Mouse (Mus musculus) thymus, adult 2 months (tissue): ENCODE data around the gene Cux2. TPM values are rescaled to one million over a fixed set of nuclear protein-coding genes. Genes with fewer than 3 reads are reported as not detected.

Source experiments
- DNase-seq: peaks from one replicate; pipeline ENCODE4 v3.0.0; 2021
- H3K27ac ChIP-seq: fragments of 200-500 bp; 2 replicates; pipeline ENCODE4 v1.5.1; 2012; ENCODE audit warnings: low read length, control low read depth; ENCODE audit not compliant: control insufficient read depth, insufficient read depth
- H3K27me3 ChIP-seq: fragments of 200-500 bp; 2 replicates; pipeline ENCODE4 v1.6.1; 2012; ENCODE audit warnings: mild to moderate bottlenecking, low read length, moderate library complexity, mixed read lengths; ENCODE audit not compliant: control insufficient read depth, insufficient read depth
- H3K36me3 ChIP-seq: fragments of 200-500 bp; 2 replicates; pipeline ENCODE4 v1.6.1; 2012; ENCODE audit warnings: mild to moderate bottlenecking, low read length, moderate library complexity; ENCODE audit not compliant: control insufficient read depth, insufficient read depth
- H3K4me1 ChIP-seq: fragments of 200-500 bp; replicated peaks from 2 replicates; pipeline ENCODE4 v1.6.1; 2012; ENCODE audit warnings: low read length; ENCODE audit not compliant: control insufficient read depth, insufficient read depth
- H3K4me3 ChIP-seq: fragments of 200-500 bp; 2 replicates; pipeline ENCODE4 v1.5.1; 2012; ENCODE audit warnings: mild to moderate bottlenecking, low read length, control low read depth, moderate library complexity; ENCODE audit not compliant: control insufficient read depth, insufficient read depth
- CTCF ChIP-seq: fragments of 200-500 bp; IDR thresholded peaks from 2 replicates; pipeline ENCODE4 v1.5.1; 2012; ENCODE audit warnings: mild to moderate bottlenecking, control low read depth, low read length, moderate library complexity, borderline replicate concordance; ENCODE audit not compliant: control insufficient read depth, poor library complexity, insufficient read depth; ENCODE audit errors: extremely low read depth
- POLR2A ChIP-seq: fragments of 200-500 bp; IDR thresholded peaks from 2 replicates; pipeline ENCODE4 v1.6.1; 2012; ENCODE audit warnings: mild to moderate bottlenecking, low read length, control low read depth, moderate library complexity; ENCODE audit not compliant: control insufficient read depth, poor library complexity, insufficient read depth; ENCODE audit errors: extremely low read depth
- WGBS: fragments of 180-500 bp; shearing (Covaris S2); methylation state at CpG from one replicate; pipeline ENCODE4 v1.1.7; 2018; 5-methylcytosine and 5-hydroxymethylcytosine counted together
- polyA plus RNA-seq: library from polyadenylated mRNA; depleted of rRNA; stranded (reverse); fragments of >200 nt; gene quantifications from 2 replicates; pipeline ENCODE4 v1.2.3, GENCODE M21; 2012

Cux2 gene
- polyA plus RNA-seq, 1 experiment: 0.75 TPM

DNA sequence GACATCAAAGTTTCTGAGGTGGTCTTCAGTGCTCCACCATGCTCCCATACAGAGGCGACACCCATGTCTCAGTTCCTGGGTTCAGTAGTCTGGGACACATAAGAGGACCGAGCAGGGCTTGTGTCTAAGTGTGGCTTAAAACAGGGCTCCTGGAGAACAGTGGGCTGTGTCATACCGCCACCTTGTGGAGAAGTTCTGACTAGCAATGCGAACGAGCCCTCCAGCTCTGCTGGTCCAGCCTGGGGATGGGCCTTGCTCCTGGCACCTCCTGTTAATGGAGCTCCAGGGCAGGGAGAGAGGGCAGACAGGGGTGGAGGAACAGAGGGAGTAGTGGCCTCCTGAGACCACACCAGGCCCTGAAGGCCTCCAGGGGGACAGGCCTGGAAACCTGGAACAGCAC is 39.0 kb upstream of the Cux2 start:
- TF ChIP-seq POLR2A: no peak
- peak; percentile 88 for TF ChIP-seq CTCF
- Histone ChIP-seq H3K4me3 (no peak overlapping the region), H3K27me3 (no peaks in the 10 kb centered on the region), H3K36me3 (no peaks in the 10 kb centered on the region), H3K27ac (no peak overlapping the region), H3K4me1 (no peaks in the 10 kb centered on the region)
- peak; percentile 76 for DNase-seq
- 3% methylated on average over 5 of the region's 5 CpGs for WGBS

DNA sequence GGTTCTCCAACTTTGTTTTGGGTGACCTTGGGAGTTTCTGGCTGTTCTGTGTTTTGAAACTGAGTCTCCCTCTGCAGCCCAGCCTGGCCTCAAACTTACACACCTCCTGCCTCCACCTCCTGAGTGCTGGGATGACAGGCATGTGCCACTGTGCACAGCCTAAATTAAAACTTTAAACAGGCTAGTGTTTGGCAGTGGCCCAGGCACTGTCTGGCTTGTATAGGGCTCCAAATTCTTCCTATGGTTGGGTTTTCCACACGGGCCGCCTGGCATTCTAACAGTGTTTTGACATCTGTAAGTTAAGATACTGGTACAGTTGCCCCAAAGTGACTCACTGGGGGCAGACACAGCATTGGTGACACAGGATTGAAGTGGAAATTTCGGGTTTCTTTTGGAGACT is 36.2 kb upstream of the Cux2 start:
- H3K27me3 ChIP-seq: no peaks in the 10 kb centered on the region
- WGBS: 84% methylated on average over 3 of the region's 3 CpGs
- H3K36me3 ChIP-seq: no peaks in the 10 kb centered on the region
- TF ChIP-seq CTCF (no peak), POLR2A (no peak)
- no peak overlapping the region for H3K4me3 ChIP-seq
- no peak overlapping the region for H3K27ac ChIP-seq
- no peak for DNase-seq
- H3K4me1 ChIP-seq: no peaks in the 10 kb centered on the region

DNA sequence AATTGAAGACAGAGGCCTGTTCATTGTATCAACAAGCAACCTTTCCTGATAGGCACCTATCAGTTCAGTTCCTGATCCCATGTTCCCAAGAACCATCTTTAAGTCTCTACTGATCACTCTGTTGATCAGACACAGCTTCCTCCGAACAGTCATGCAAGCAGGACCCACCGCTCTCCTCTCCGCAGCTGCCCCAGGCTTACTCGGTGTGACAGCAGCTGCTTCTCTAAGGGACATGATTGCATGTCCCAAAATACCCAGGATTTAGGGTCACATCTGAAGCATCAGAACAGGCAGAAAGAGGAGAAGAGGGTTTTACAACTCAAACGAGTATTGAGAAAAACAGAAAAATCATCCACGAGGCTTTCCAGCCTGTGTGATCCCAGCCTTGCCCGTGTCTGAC is 35.4 kb upstream of the Cux2 start:
- Histone ChIP-seq H3K4me3 (no peak overlapping the region), H3K27ac (no peak overlapping the region), H3K4me1 (no peaks in the 10 kb centered on the region), H3K36me3 (no peaks in the 10 kb centered on the region), H3K27me3 (no peaks in the 10 kb centered on the region)
- DNase-seq: no peak
- TF ChIP-seq CTCF (no peak), POLR2A (no peak)
- WGBS: 72% methylated on average over 7 of the region's 7 CpGs

DNA sequence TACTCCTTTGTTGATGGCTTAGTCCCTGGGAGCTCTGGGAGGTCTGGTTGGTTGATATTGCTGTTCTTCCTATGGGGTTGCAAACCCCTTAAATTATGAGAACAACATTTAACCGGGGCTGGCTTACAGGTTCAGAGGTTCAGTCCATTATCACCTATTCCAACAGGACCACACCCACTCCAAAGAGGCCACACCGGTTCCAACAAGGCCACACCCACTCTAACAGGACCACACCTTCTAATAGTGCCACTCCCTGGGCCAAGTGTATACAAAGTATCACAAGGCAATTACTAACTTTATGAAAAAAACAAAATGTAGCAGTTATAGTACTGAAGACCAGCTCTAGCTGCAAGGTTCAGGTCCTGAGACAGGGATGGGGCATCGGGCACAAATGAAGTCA is 34.6 kb upstream of the Cux2 start:
- Histone ChIP-seq H3K4me3 (no peak overlapping the region), H3K4me1 (no peaks in the 10 kb centered on the region), H3K27ac (no peak overlapping the region), H3K36me3 (no peaks in the 10 kb centered on the region), H3K27me3 (no peaks in the 10 kb centered on the region)
- no peak for DNase-seq
- WGBS: 81% methylated on average over 3 of the region's 3 CpGs
- no peak for TF ChIP-seq POLR2A
- no peak for TF ChIP-seq CTCF

DNA sequence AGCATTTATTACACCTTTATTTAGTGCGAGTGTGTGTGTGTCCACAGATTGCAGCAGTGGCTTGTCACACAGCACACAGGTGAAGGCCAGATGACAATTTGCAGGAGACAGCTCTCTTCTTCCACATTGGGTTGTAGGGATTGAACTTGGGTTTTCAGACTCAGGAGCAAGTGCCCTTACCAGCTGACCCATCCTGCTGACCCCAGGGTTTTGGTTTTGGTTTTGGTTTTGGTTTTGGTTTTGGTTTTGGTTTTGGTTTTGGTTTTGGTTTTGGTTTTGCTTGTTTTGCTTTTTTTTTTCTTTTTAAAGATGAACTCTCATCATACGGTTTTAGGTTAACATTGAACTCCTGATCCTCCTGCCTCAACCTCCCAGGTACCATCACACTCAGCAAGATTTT is 33.4 kb upstream of the Cux2 start:
- 66% methylated on average over 2 of the region's 2 CpGs for WGBS
- no peaks in the 10 kb centered on the region for H3K27me3 ChIP-seq
- no peak overlapping the region for H3K27ac ChIP-seq
- H3K36me3 ChIP-seq: no peaks in the 10 kb centered on the region
- DNase-seq: no peak
- no peak overlapping the region for H3K4me3 ChIP-seq
- no peaks in the 10 kb centered on the region for H3K4me1 ChIP-seq
- no peak for TF ChIP-seq POLR2A
- no peak for TF ChIP-seq CTCF

DNA sequence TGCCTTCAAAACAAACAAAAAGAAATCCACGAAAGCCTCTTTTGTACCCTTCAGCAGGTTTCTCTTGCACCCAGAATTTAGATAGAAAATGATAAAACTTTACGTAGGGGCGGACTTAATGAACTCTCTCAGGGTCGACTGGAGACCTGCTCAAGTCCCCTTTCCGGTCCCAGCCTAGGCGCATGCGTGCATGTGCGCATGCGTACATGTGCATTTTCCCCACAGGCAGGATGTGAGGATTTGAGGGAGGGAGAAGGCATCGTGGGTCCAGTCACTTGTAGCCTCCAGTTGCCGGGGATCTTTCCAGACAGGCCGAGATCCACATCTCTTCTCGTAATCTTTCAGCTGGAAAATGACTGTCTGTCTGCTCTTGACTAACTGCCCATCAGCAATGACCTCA is 31.6 kb upstream of the Cux2 start:
- no peak for TF ChIP-seq POLR2A
- TF ChIP-seq CTCF: no peak
- DNase-seq: no peak
- Histone ChIP-seq H3K36me3 (no peaks in the 10 kb centered on the region), H3K27me3 (no peaks in the 10 kb centered on the region), H3K4me3 (no peak overlapping the region), H3K27ac (no peak overlapping the region), H3K4me1 (no peaks in the 10 kb centered on the region)
- 92% methylated on average over 13 of the region's 13 CpGs for WGBS

DNA sequence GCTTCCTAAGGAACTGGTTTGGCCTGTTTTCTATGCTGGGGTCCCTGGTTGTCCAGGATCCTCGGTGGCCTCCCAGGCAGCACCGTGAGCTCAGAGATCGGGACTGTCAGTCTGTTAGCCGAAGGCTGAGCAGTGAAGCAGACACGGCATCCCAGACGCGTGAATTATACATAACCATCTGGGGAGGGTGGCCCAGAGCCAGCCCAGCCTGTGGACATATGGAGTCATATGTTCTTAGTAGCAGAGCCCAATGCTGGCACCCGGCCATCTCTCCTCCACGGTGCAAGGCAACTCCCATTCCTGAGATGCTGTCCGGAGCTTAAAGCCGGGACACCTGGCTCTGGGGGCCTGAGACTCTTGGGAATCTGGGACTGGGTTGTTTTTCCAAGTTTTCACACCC is 31.0 kb upstream of the Cux2 start:
- DNase-seq: no peak
- H3K27ac ChIP-seq: no peak overlapping the region
- no peaks in the 10 kb centered on the region for H3K27me3 ChIP-seq
- H3K4me3 ChIP-seq: no peak overlapping the region
- TF ChIP-seq CTCF: no peak
- TF ChIP-seq POLR2A: no peak
- H3K36me3 ChIP-seq: no peaks in the 10 kb centered on the region
- WGBS: 94% methylated on average over 11 of the region's 11 CpGs
- no peaks in the 10 kb centered on the region for H3K4me1 ChIP-seq
